Mouse (Mus musculus) layer of hippocampus, adult 2 months (tissue): ENCODE measurements around the gene Col5a1. TPM values are rescaled to one million over a fixed set of nuclear protein-coding genes. Genes with fewer than 3 reads are reported as not detected.

ENCODE experiments used
- DNase-seq, 2 experiments: peaks; one replicate each; pipeline ENCODE4 v3.0.0; 2022; ENCODE audit warnings: low spot score in 2 of 2
- H3K27ac ChIP-seq: fragments of 200-600 bp; 2 replicates; pipeline ENCODE4 v1.8.1; 2022
- H3K4me3 ChIP-seq: fragments of 200-600 bp; 2 replicates; pipeline ENCODE4 v1.8.1; 2022; ENCODE audit warnings: mild to moderate bottlenecking
- CTCF ChIP-seq: fragments of 200-600 bp; conservative IDR thresholded peaks from 2 replicates; pipeline ENCODE4 v1.8.1; 2022; ENCODE audit warnings: antibody characterized with exemption, mild to moderate bottlenecking, moderate library complexity
- total RNA-seq, 2 experiments: library from RNA; stranded (reverse); gene quantifications; 2 replicates each; pipeline ENCODE4 v1.2.3; 2021

Col5a1 gene
- total RNA-seq, 2 experiments from 2014 or later: 3.6 to 4.1 TPM

GRCm38 (mm10) chr2:27888603-27889545 lies 2.6 kb downstream of the Col5a1 start:
- no peak for TF ChIP-seq CTCF
- no peak overlapping the region for H3K27ac ChIP-seq
- no peak overlapping the region for H3K4me3 ChIP-seq
- DNase-seq: no peak

- no peak overlapping the region for H3K4me3 ChIP-seq
- TF ChIP-seq CTCF: no peak
- DNase-seq: no peak
Measured at GRCm38 (mm10) chr2:27891922-27892541, 5.8 kb downstream of the Col5a1 start.

GRCm38 (mm10) chr2:27893015-27893414 lies 6.8 kb downstream of the Col5a1 start:
- Histone ChIP-seq H3K4me3 (no peak overlapping the region), H3K27ac (no peak overlapping the region)
- DNase-seq: no peak
- no peak for TF ChIP-seq CTCF

More at GRCm38 (mm10) chr2:27891922-27892541, 5.8 kb downstream of the Col5a1 start:
- H3K27ac ChIP-seq: no peak overlapping the region

GRCm38 (mm10) chr2:27894986-27895385 lies 8.8 kb downstream of the Col5a1 start:
- H3K27ac ChIP-seq: no peak overlapping the region
- no peak for DNase-seq
- no peak overlapping the region for H3K4me3 ChIP-seq
- TF ChIP-seq CTCF: no peak

GRCm38 (mm10) chr2:27895648-27896047 lies 9.4 kb downstream of the Col5a1 start:
- no peak for TF ChIP-seq CTCF
- DNase-seq: no peak
- H3K4me3 ChIP-seq: no peak overlapping the region
- H3K27ac ChIP-seq: no peak overlapping the region

DNA sequence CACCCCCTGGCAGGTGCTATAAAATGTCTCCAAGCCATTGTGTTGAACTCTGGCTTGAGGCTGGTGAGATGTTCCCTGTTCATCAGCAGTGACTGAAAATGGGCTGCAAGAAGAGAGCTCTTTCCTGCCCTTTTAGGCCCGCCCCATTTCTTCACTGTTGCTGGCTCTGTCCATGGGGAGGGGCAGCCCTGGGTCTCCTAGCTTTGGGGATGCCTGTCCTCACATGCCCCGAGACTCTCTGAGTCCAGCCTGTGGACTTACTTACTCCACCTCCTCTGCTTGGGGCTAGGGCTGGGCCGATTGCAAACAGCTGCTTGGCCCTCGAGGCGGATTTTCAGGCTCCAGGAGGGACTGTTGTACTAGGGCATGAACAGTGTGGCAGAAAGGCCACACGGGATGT lies 10.9 kb downstream of the Col5a1 start:
- Histone ChIP-seq H3K4me3 (no peak overlapping the region), H3K27ac (no peak overlapping the region)
- no peak for DNase-seq
- no peak for TF ChIP-seq CTCF

DNA sequence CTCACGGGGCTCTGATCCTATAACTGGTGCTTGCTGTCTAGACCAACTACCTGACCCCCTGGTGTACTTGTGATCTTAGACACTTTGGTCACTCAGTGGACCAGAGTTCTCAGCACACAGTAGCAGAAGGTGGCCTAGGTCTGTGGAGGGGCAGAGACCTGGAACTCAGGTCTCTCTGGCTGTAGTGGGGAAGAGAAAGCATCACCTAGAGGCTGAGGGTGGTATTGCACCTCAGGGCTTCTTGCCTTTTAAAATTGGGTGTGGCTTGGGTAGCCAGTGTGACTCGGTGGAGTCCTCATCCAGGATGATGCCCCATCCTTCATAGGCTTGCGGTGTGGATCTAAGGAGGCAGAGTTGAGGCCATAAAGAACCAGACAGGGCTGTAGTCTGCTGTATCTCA lies 13.7 kb downstream of the Col5a1 start:
- H3K4me3 ChIP-seq: no peak overlapping the region
- TF ChIP-seq CTCF: peak; percentile 82
- no peak overlapping the region for H3K27ac ChIP-seq
- DNase-seq: peak in 1 of 2 experiments; percentile 44

GRCm38 (mm10) chr2:27901076-27901475 lies 14.9 kb downstream of the Col5a1 start:
- no peak for TF ChIP-seq CTCF
- H3K27ac ChIP-seq: no peak overlapping the region
- H3K4me3 ChIP-seq: no peak overlapping the region
- DNase-seq: no peak

- no peak for DNase-seq
- no peak overlapping the region for H3K4me3 ChIP-seq
- H3K27ac ChIP-seq: no peak overlapping the region
- no peak for TF ChIP-seq CTCF
Measured at GRCm38 (mm10) chr2:27901525-27902245, 15.5 kb downstream of the Col5a1 start.

DNA sequence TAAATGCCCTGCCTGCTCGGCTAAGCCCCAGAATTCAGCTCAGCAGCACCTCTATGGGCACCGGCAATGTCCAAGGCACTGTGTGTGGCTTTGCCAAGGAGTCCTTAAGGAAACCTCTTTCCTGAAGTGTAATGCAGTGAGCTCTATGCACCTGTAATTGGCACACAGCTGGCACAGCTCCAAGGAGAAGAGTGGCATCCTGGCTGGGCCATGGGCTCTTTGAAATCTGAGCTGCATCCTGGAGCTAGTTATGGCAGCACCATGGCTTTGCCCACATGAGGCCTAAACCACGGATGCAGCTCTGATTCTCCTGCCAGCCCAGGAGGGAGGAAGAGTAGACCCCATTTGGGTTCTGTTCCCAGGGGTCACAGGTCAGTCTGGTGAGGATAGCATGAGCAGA lies 16.1 kb downstream of the Col5a1 start:
- Histone ChIP-seq H3K4me3 (no peak overlapping the region), H3K27ac (no peak overlapping the region)

GRCm38 (mm10) chr2:27905411-27905810 lies 19.2 kb downstream of the Col5a1 start:
- TF ChIP-seq CTCF: no peak
- no peak for DNase-seq
- Histone ChIP-seq H3K27ac (no peak overlapping the region), H3K4me3 (no peak overlapping the region)

More for the DNA sequence above, 16.1 kb downstream of the Col5a1 start:
- TF ChIP-seq CTCF: no peak
- DNase-seq: no peak

GRCm38 (mm10) chr2:27910501-27910900 lies 24.3 kb downstream of the Col5a1 start:
- Histone ChIP-seq H3K4me3 (no peak overlapping the region), H3K27ac (no peak overlapping the region)
- no peak for TF ChIP-seq CTCF
- DNase-seq: no peak
